Mouse (Mus musculus): ENCODE measurements around the gene Tbx1. TPM values are rescaled to one million over a fixed set of nuclear protein-coding genes. Genes with fewer than 3 reads are reported as not detected.

Gene Tbx1
- total RNA-seq, 1 experiment from 2014 or later: not detected

- no peak for DNase-seq
Observed at GRCm38 (mm10) chr16:18622019-18622418, 31.5 kb upstream of the Tbx1 start, which contains the start of gene Gp1bb. Gp1bb (minus strand) TSS chr16:18622403.

GRCm38 (mm10) chr16:18621362-18622001 lies 31.0 kb upstream of the Tbx1 start:
- DNase-seq: no peak

GRCm38 (mm10) chr16:18620601-18621361 lies 30.3 kb upstream of the Tbx1 start:
- DNase-seq: peak; percentile 47

GRCm38 (mm10) chr16:18620201-18620600 lies 29.7 kb upstream of the Tbx1 start:
- no peak for DNase-seq

- DNase-seq: no peak
Observed at GRCm38 (mm10) chr16:18619110-18619509, 28.6 kb upstream of the Tbx1 start.

- DNase-seq: no peak
Observed at GRCm38 (mm10) chr16:18618297-18618696, 27.8 kb upstream of the Tbx1 start.

- peak; percentile 92 for DNase-seq
Observed at GRCm38 (mm10) chr16:18617370-18618065, 27.0 kb upstream of the Tbx1 start.

GRCm38 (mm10) chr16:18613301-18613700 lies 22.8 kb upstream of the Tbx1 start:
- DNase-seq: no peak

GRCm38 (mm10) chr16:18611752-18612151 lies 21.3 kb upstream of the Tbx1 start:
- DNase-seq: no peak

GRCm38 (mm10) chr16:18609099-18609498 lies 18.6 kb upstream of the Tbx1 start:
- DNase-seq: no peak

- DNase-seq: peak; percentile 54
Observed at GRCm38 (mm10) chr16:18608226-18608625, 17.8 kb upstream of the Tbx1 start.

- no peak for DNase-seq
Observed at GRCm38 (mm10) chr16:18605705-18606104, 15.2 kb upstream of the Tbx1 start.

- peak; percentile 54 for DNase-seq
Observed at GRCm38 (mm10) chr16:18604267-18604701, 13.8 kb upstream of the Tbx1 start.

- DNase-seq: no peak
Observed at GRCm38 (mm10) chr16:18601447-18601846, 11.0 kb upstream of the Tbx1 start.

- DNase-seq: no peak
Observed at GRCm38 (mm10) chr16:18598006-18598405, 7.5 kb upstream of the Tbx1 start.

- DNase-seq: no peak
Observed at GRCm38 (mm10) chr16:18596255-18596654, 5.8 kb upstream of the Tbx1 start.

GRCm38 (mm10) chr16:18593930-18594329 lies 3.5 kb upstream of the Tbx1 start:
- no peak for DNase-seq

- peak; percentile 56 for DNase-seq
Observed at GRCm38 (mm10) chr16:18591047-18592018, 862 bp upstream of the Tbx1 start.

- DNase-seq: no peak
Observed at GRCm38 (mm10) chr16:18589080-18589621, 1.3 kb downstream of the Tbx1 start.

- DNase-seq: no peak
Observed at GRCm38 (mm10) chr16:18588738-18589055, 1.8 kb downstream of the Tbx1 start.

- DNase-seq: no peak
Observed at GRCm38 (mm10) chr16:18587847-18588737, 2.4 kb downstream of the Tbx1 start.

Measured in adrenal gland, postnatal 14 days (tissue).